Mouse (Mus musculus) bone marrow macrophage, adult 2 months (primary cell): ENCODE data around the gene Hipk2. TPM values are rescaled to one million over a fixed set of nuclear protein-coding genes. Genes with fewer than 3 reads are reported as not detected.
"Not testable (repeated sequence)": the region's sequence is repeated elsewhere in the genome, so short reads cannot be mapped to it uniquely, and the experiment has no call there.

Source experiments
- H3K27ac ChIP-seq: 2 replicates; pipeline ENCODE4 v1.5.1; 2012; ENCODE audit warnings: low read depth, low read length; ENCODE audit not compliant: insufficient read depth
- H3K4me1 ChIP-seq: 2 replicates; pipeline ENCODE4 v1.6.1; 2012; ENCODE audit warnings: low read length; ENCODE audit not compliant: control insufficient read depth, insufficient read depth
- H3K4me3 ChIP-seq: 2 replicates; pipeline ENCODE4 v1.5.1; 2012; ENCODE audit warnings: mild to moderate bottlenecking, low read length, moderate library complexity; ENCODE audit not compliant: insufficient read depth
- CTCF ChIP-seq: IDR thresholded peaks from 2 replicates; pipeline ENCODE4 v1.5.1; 2012; ENCODE audit warnings: low read depth, mild to moderate bottlenecking, low read length, moderate library complexity
- POLR2A ChIP-seq: IDR thresholded peaks from 2 replicates; pipeline ENCODE4 v1.6.1; 2012; ENCODE audit warnings: mild to moderate bottlenecking, low read depth, low read length, borderline replicate concordance
- polyA plus RNA-seq: library from polyadenylated mRNA; stranded (reverse); fragments of >200 nt; gene quantifications from 2 replicates; pipeline ENCODE4 v1.2.4, GENCODE M21; 2012; ENCODE audit not compliant: missing spikeins, insufficient read depth, insufficient read length

The Hipk2 gene
- polyA plus RNA-seq, 1 experiment: 20.9 TPM

- no peak overlapping the region for H3K27ac ChIP-seq
- no peak overlapping the region for H3K4me3 ChIP-seq
- TF ChIP-seq CTCF: no peak
- TF ChIP-seq POLR2A: no peak
- no peaks in the 10 kb centered on the region for H3K4me1 ChIP-seq
Measured at GRCm38 (mm10) chr6:38676723-38677122, 199.2 kb downstream of the Hipk2 start.

- Histone ChIP-seq H3K4me1 (no peaks in the 10 kb centered on the region), H3K27ac (no peak overlapping the region), H3K4me3 (no peak overlapping the region)
- TF ChIP-seq CTCF (no peak), POLR2A (no peak)
Measured at GRCm38 (mm10) chr6:38676217-38676616, 199.7 kb downstream of the Hipk2 start.

GRCm38 (mm10) chr6:38672011-38672410 lies 204.0 kb downstream of the Hipk2 start:
- H3K4me3 ChIP-seq: no peak overlapping the region
- no peak for TF ChIP-seq POLR2A
- TF ChIP-seq CTCF: no peak
- no peak overlapping the region for H3K27ac ChIP-seq
- peaks cover 3% of the 10 kb centered on the region; the same call in 1 of the 2 replicates for H3K4me1 ChIP-seq

- TF ChIP-seq POLR2A (no peak), CTCF (no peak)
- no peak overlapping the region for H3K27ac ChIP-seq
- H3K4me1 ChIP-seq: peaks cover 3% of the 10 kb centered on the region; the same call in 1 of the 2 replicates
- no peak overlapping the region for H3K4me3 ChIP-seq
Measured at GRCm38 (mm10) chr6:38671270-38671669, 204.7 kb downstream of the Hipk2 start.

GRCm38 (mm10) chr6:38670488-38670887 lies 205.5 kb downstream of the Hipk2 start:
- not testable (repeated sequence) for H3K4me1 ChIP-seq, H3K27ac ChIP-seq, H3K4me3 ChIP-seq

GRCm38 (mm10) chr6:38669580-38669979 lies 206.4 kb downstream of the Hipk2 start:
- Histone ChIP-seq H3K4me3 (no peak overlapping the region), H3K27ac (no peak overlapping the region), H3K4me1 (peaks cover 5% of the 10 kb centered on the region; the same call in 1 of the 2 replicates)
- TF ChIP-seq POLR2A (no peak), CTCF (no peak)

GRCm38 (mm10) chr6:38662714-38663615 lies 213.0 kb downstream of the Hipk2 start, which contains the start of gene Clec2l:
TSS of gene Clec2l (plus strand) at chr6:38663069.
- H3K27ac ChIP-seq: no peak within 1 kb of the TSS
- no peak for TF ChIP-seq CTCF
- TF ChIP-seq POLR2A: no peak
- H3K4me3 ChIP-seq: peak within 1 kb of the TSS; percentile 50
- H3K4me1 ChIP-seq: peaks cover 4% of the 10 kb centered on the region; the same call in 1 of the 2 replicates

GRCm38 (mm10) chr6:38661626-38662025 lies 214.3 kb downstream of the Hipk2 start:
- H3K27ac ChIP-seq: no peak overlapping the region
- TF ChIP-seq POLR2A: no peak
- no peak for TF ChIP-seq CTCF
- H3K4me1 ChIP-seq: peaks cover 4% of the 10 kb centered on the region; the same call in 1 of the 2 replicates
- H3K4me3 ChIP-seq: no peak overlapping the region

GRCm38 (mm10) chr6:38650263-38650937 lies 225.6 kb downstream of the Hipk2 start:
- no peak overlapping the region for H3K27ac ChIP-seq
- no peak overlapping the region for H3K4me3 ChIP-seq
- no peaks in the 10 kb centered on the region for H3K4me1 ChIP-seq
- TF ChIP-seq POLR2A (no peak), CTCF (peak; percentile 76)

GRCm38 (mm10) chr6:38649545-38649944 lies 226.4 kb downstream of the Hipk2 start:
- no peak for TF ChIP-seq POLR2A
- TF ChIP-seq CTCF: no peak
- H3K4me1 ChIP-seq: no peaks in the 10 kb centered on the region
- no peak overlapping the region for H3K4me3 ChIP-seq
- H3K27ac ChIP-seq: no peak overlapping the region

Other genes with a start within 250 kb of the Hipk2 start
- gene Klrg2, start 238.9 kb downstream of the Hipk2 start, polyA plus RNA-seq: 0.64 TPM in 1 of 2 replicates, not detected in the other
- not detected in 2 replicates for gene Clec2l, start 213.1 kb downstream of the Hipk2 start, polyA plus RNA-seq
- gene Tbxas1, start 761 bp downstream of the Hipk2 start, polyA plus RNA-seq: 101 and 115 TPM in 2 replicates
- 66.8 and 75.0 TPM in 2 replicates for gene Parp12, start 242.2 kb upstream of the Hipk2 start, polyA plus RNA-seq